Mouse (Mus musculus) cerebellum, adult 11 months (tissue): Measurements from ENCODE around the gene Pgk1.

Experiments used
- DNase-seq: peaks from one replicate; pipeline ENCODE4 v3.0.0; 2022

Gene Pgk1

GRCm38 (mm10) chrX:106219171-106220032, 32.5 kb downstream of the Pgk1 start:
- DNase-seq: peak; percentile 70

- no peak for DNase-seq
Measured at GRCm38 (mm10) chrX:106221058-106221457, 34.2 kb downstream of the Pgk1 start, which contains the start of gene Taf9b. Taf9b (minus strand) TSS chrX:106221158.
